Mouse (Mus musculus): ENCODE data around the gene Gm10309. TPM values are rescaled to one million over a fixed set of nuclear protein-coding genes. Genes with fewer than 3 reads are reported as not detected.

The Gm10309 gene
- polyA plus RNA-seq, 1 experiment = not detected

GRCm38 (mm10) chr17:86501393-86501792 is 3.6 kb downstream of the Gm10309 start:
- Histone ChIP-seq H3K4me3 (replicated peaks) (no peak overlapping the region), H3K4me1 (peaks cover 8% of the 10 kb centered on the region; the same call in 1 of the 2 replicates), H3K36me3 (replicated peaks; ENCODE audit: low read length) (peaks cover 66% of the 10 kb centered on the region), H3K27me3 (replicated peaks) (peaks cover 9% of the 10 kb centered on the region), H3K9me3 (peaks cover 10% of the 10 kb centered on the region)
- TF ChIP-seq GATA1 (IDR thresholded peaks at IDR 0.05; ENCODE audit: borderline replicate concordance, low read length) (no peak), FLI1 (IDR thresholded peaks at IDR 0.05; ENCODE audit: low read length) (no peak)

GRCm38 (mm10) chr17:86499359-86500045 is 5.5 kb downstream of the Gm10309 start:
- H3K4me1 ChIP-seq = peaks cover 15% of the 10 kb centered on the region
- TF ChIP-seq FLI1 (IDR thresholded peaks at IDR 0.05; ENCODE audit: low read length) (no peak), GATA1 (IDR thresholded peaks at IDR 0.05; ENCODE audit: borderline replicate concordance, low read length) (no peak)
- peaks cover 77% of the 10 kb centered on the region for H3K36me3 ChIP-seq (replicated peaks; ENCODE audit: low read length)
- no peak overlapping the region for H3K4me3 ChIP-seq (replicated peaks)
- peaks cover 8% of the 10 kb centered on the region for H3K27me3 ChIP-seq (replicated peaks)
- peaks cover 10% of the 10 kb centered on the region for H3K9me3 ChIP-seq

- H3K4me3 ChIP-seq (replicated peaks) = no peak overlapping the region
- peaks cover 85% of the 10 kb centered on the region for H3K36me3 ChIP-seq (replicated peaks; ENCODE audit: low read length)
- peaks cover 9% of the 10 kb centered on the region for H3K27me3 ChIP-seq (replicated peaks)
- H3K4me1 ChIP-seq = peaks cover 35% of the 10 kb centered on the region
- peaks cover 10% of the 10 kb centered on the region for H3K9me3 ChIP-seq
- no peak for TF ChIP-seq GATA1 (IDR thresholded peaks at IDR 0.05; ENCODE audit: borderline replicate concordance, low read length)
- TF ChIP-seq FLI1 (IDR thresholded peaks at IDR 0.05; ENCODE audit: low read length) = no peak
Measured at GRCm38 (mm10) chr17:86497302-86497701, 7.7 kb downstream of the Gm10309 start.

GRCm38 (mm10) chr17:86496123-86496771 is 8.8 kb downstream of the Gm10309 start:
- Histone ChIP-seq H3K27me3 (replicated peaks) (peaks cover 12% of the 10 kb centered on the region), H3K36me3 (replicated peaks; ENCODE audit: low read length) (peaks cover 89% of the 10 kb centered on the region), H3K4me3 (replicated peaks) (no peak overlapping the region), H3K4me1 (peaks cover 46% of the 10 kb centered on the region), H3K9me3 (peaks cover 10% of the 10 kb centered on the region)
- no peak for TF ChIP-seq FLI1 (IDR thresholded peaks at IDR 0.05; ENCODE audit: low read length)
- no peak for TF ChIP-seq GATA1 (IDR thresholded peaks at IDR 0.05; ENCODE audit: borderline replicate concordance, low read length)

- H3K9me3 ChIP-seq = peaks cover 19% of the 10 kb centered on the region
- TF ChIP-seq FLI1 (IDR thresholded peaks at IDR 0.05; ENCODE audit: low read length) = no peak
- TF ChIP-seq GATA1 (IDR thresholded peaks at IDR 0.05; ENCODE audit: borderline replicate concordance, low read length) = no peak
- H3K27me3 ChIP-seq (replicated peaks) = peaks cover 22% of the 10 kb centered on the region
- H3K36me3 ChIP-seq (replicated peaks; ENCODE audit: low read length) = peaks cover 89% of the 10 kb centered on the region
- H3K4me1 ChIP-seq = peaks cover 56% of the 10 kb centered on the region
- H3K4me3 ChIP-seq (replicated peaks) = no peak overlapping the region
Measured at GRCm38 (mm10) chr17:86494895-86495294, 10.1 kb downstream of the Gm10309 start.

GRCm38 (mm10) chr17:86494494-86494893 is 10.5 kb downstream of the Gm10309 start:
- H3K36me3 ChIP-seq (replicated peaks; ENCODE audit: low read length) = peaks cover 89% of the 10 kb centered on the region
- no peak overlapping the region for H3K4me3 ChIP-seq (replicated peaks)
- peaks cover 19% of the 10 kb centered on the region for H3K9me3 ChIP-seq
- peaks cover 56% of the 10 kb centered on the region for H3K4me1 ChIP-seq
- TF ChIP-seq FLI1 (IDR thresholded peaks at IDR 0.05; ENCODE audit: low read length) = no peak
- TF ChIP-seq GATA1 (IDR thresholded peaks at IDR 0.05; ENCODE audit: borderline replicate concordance, low read length) = no peak
- H3K27me3 ChIP-seq (replicated peaks) = peaks cover 22% of the 10 kb centered on the region

- no peak overlapping the region for H3K4me3 ChIP-seq (replicated peaks)
- H3K4me1 ChIP-seq = peaks cover 59% of the 10 kb centered on the region
- peaks cover 22% of the 10 kb centered on the region for H3K27me3 ChIP-seq (replicated peaks)
- peaks cover 88% of the 10 kb centered on the region for H3K36me3 ChIP-seq (replicated peaks; ENCODE audit: low read length)
- peaks cover 19% of the 10 kb centered on the region for H3K9me3 ChIP-seq
- TF ChIP-seq FLI1 (IDR thresholded peaks at IDR 0.05; ENCODE audit: low read length) (no peak), GATA1 (IDR thresholded peaks at IDR 0.05; ENCODE audit: borderline replicate concordance, low read length) (no peak)
Measured at GRCm38 (mm10) chr17:86493891-86494420, 11.1 kb downstream of the Gm10309 start.

- TF ChIP-seq FLI1 (IDR thresholded peaks at IDR 0.05; ENCODE audit: low read length) (no peak), GATA1 (IDR thresholded peaks at IDR 0.05; ENCODE audit: borderline replicate concordance, low read length) (no peak)
- peaks cover 58% of the 10 kb centered on the region for H3K4me1 ChIP-seq
- peaks cover 16% of the 10 kb centered on the region for H3K27me3 ChIP-seq (replicated peaks)
- peaks cover 83% of the 10 kb centered on the region for H3K36me3 ChIP-seq (replicated peaks; ENCODE audit: low read length)
- peak overlapping the region; percentile 65 for H3K4me3 ChIP-seq (replicated peaks)
- peaks cover 9% of the 10 kb centered on the region; the same call in 1 of the 2 replicates for H3K9me3 ChIP-seq
Measured at GRCm38 (mm10) chr17:86492376-86492775, 12.7 kb downstream of the Gm10309 start.

- Histone ChIP-seq H3K4me3 (replicated peaks) (no peak overlapping the region), H3K27me3 (replicated peaks) (peaks cover 16% of the 10 kb centered on the region), H3K36me3 (replicated peaks; ENCODE audit: low read length) (peaks cover 71% of the 10 kb centered on the region), H3K4me1 (peaks cover 58% of the 10 kb centered on the region), H3K9me3 (peaks cover 9% of the 10 kb centered on the region; the same call in 1 of the 2 replicates)
- TF ChIP-seq FLI1 (IDR thresholded peaks at IDR 0.05; ENCODE audit: low read length) = no peak
- no peak for TF ChIP-seq GATA1 (IDR thresholded peaks at IDR 0.05; ENCODE audit: borderline replicate concordance, low read length)
Measured at GRCm38 (mm10) chr17:86489827-86490226, 15.2 kb downstream of the Gm10309 start.

- Histone ChIP-seq H3K9me3 (peaks cover 9% of the 10 kb centered on the region; the same call in 1 of the 2 replicates), H3K36me3 (replicated peaks; ENCODE audit: low read length) (peaks cover 56% of the 10 kb centered on the region), H3K4me3 (replicated peaks) (no peak overlapping the region), H3K4me1 (peaks cover 50% of the 10 kb centered on the region), H3K27me3 (replicated peaks) (peaks cover 13% of the 10 kb centered on the region)
- TF ChIP-seq FLI1 (IDR thresholded peaks at IDR 0.05; ENCODE audit: low read length) = no peak
- TF ChIP-seq GATA1 (IDR thresholded peaks at IDR 0.05; ENCODE audit: borderline replicate concordance, low read length) = no peak
Measured at GRCm38 (mm10) chr17:86487450-86487849, 17.6 kb downstream of the Gm10309 start.

Data from megakaryocyte, embryonic 14.5 days (primary cell).